Mouse (Mus musculus) neural tube, embryonic 11.5 days (tissue): ENCODE results near the gene Foxn3. TPM values are rescaled to one million over a fixed set of nuclear protein-coding genes. Genes with fewer than 3 reads are reported as not detected.

Source experiments
- ATAC-seq: fragments of 200-750 bp; cut with Nextera tagmentation; 2 replicates; pipeline ENCODE4 v1.8.0; 2017; ENCODE audit warnings: moderate number of reproducible peaks, mild to moderate bottlenecking, moderate TSS enrichment, moderate library complexity; ENCODE audit not compliant: insufficient read depth, low FRiP score, low TSS enrichment
- DNase-seq: peaks from one replicate; pipeline ENCODE4 v3.0.0-alpha.2; 2015; ENCODE audit warnings: low spot score
- H3K27ac ChIP-seq: fragments of 300-500 bp; sonication (generic); 2 replicates; pipeline ENCODE4 v1.5.1; 2014; ENCODE audit warnings: low read depth, mild to moderate bottlenecking, low read length
- H3K27me3 ChIP-seq: fragments of 300-500 bp; sonication (generic); 2 replicates; pipeline ENCODE4 v1.6.1; 2014; ENCODE audit warnings: mild to moderate bottlenecking, low read length, mixed read lengths; ENCODE audit not compliant: control insufficient read depth, insufficient read depth
- H3K36me3 ChIP-seq: fragments of 300-500 bp; sonication (generic); 2 replicates; pipeline ENCODE4 v1.6.1; 2014; ENCODE audit warnings: mild to moderate bottlenecking, low read length, moderate library complexity, mixed read lengths; ENCODE audit not compliant: control insufficient read depth, insufficient read depth
- H3K4me1 ChIP-seq: fragments of 300-500 bp; sonication (generic); 2 replicates; pipeline ENCODE4 v1.6.1; 2014; ENCODE audit warnings: low read length, mixed read lengths; ENCODE audit not compliant: control insufficient read depth, insufficient read depth
- H3K4me2 ChIP-seq: fragments of 300-500 bp; sonication (generic); 2 replicates; pipeline ENCODE4 v1.6.1; 2014; ENCODE audit warnings: low read depth, mild to moderate bottlenecking, moderate library complexity
- H3K4me3 ChIP-seq: fragments of 300-500 bp; sonication (generic); 2 replicates; pipeline ENCODE4 v1.5.1; 2014; ENCODE audit warnings: low read depth, low read length
- H3K9ac ChIP-seq: fragments of 300-500 bp; sonication (generic); 2 replicates; pipeline ENCODE4 v1.6.1; 2014; ENCODE audit warnings: mild to moderate bottlenecking, low read length
- H3K9me3 ChIP-seq: fragments of 300-500 bp; sonication (generic); 2 replicates; pipeline ENCODE4 v1.6.1; 2016; ENCODE audit warnings: low read length; ENCODE audit not compliant: control insufficient read depth
- WGBS: fragments of 180-500 bp; shearing (Covaris S2); extraction: QIAGEN DNeasy Blood & Tissue Kit; methylation state at CpG from one replicate; pipeline ENCODE4 v1.1.7; 2014; 5-methylcytosine and 5-hydroxymethylcytosine counted together
- polyA plus RNA-seq: library from polyadenylated mRNA; unstranded; fragments of >200 nt; fragmentation: Nextera tagmentation; extraction: Ambion mirVana; gene quantifications from 2 replicates; pipeline ENCODE4 v1.2.1, GENCODE M21; 2014

The Foxn3 gene
- polyA plus RNA-seq, 1 experiment from 2014 or later = 85.8 TPM

GRCm38 (mm10) chr12:99227313-99227952, 335.9 kb downstream of the Foxn3 start:
- H3K27me3 ChIP-seq = no peaks in the 10 kb centered on the region
- peaks cover 35% of the 10 kb centered on the region for H3K4me1 ChIP-seq
- DNase-seq = no peak
- H3K4me3 ChIP-seq = no peak overlapping the region
- no peak for ATAC-seq
- 83% methylated on average over 6 of the region's 6 CpGs for WGBS
- no peaks in the 10 kb centered on the region for H3K36me3 ChIP-seq
- no peak overlapping the region for H3K27ac ChIP-seq
- H3K4me2 ChIP-seq = no peak overlapping the region
- no peaks in the 10 kb centered on the region for H3K9me3 ChIP-seq
- H3K9ac ChIP-seq = no peak overlapping the region

- Histone ChIP-seq H3K4me2 (no peak overlapping the region), H3K9ac (no peak overlapping the region), H3K9me3 (no peaks in the 10 kb centered on the region), H3K36me3 (no peaks in the 10 kb centered on the region), H3K27ac (no peak overlapping the region), H3K4me3 (no peak overlapping the region), H3K4me1 (peaks cover 40% of the 10 kb centered on the region), H3K27me3 (no peaks in the 10 kb centered on the region)
- 62% methylated on average over 13 of the region's 13 CpGs for WGBS
- DNase-seq = no peak
- no peak for ATAC-seq
Measured at GRCm38 (mm10) chr12:99224863-99225603, 338.3 kb downstream of the Foxn3 start.

- no peaks in the 10 kb centered on the region for H3K36me3 ChIP-seq
- peak overlapping the region; percentile 58 for H3K27ac ChIP-seq
- 38% methylated on average over 15 of the region's 15 CpGs for WGBS
- no peaks in the 10 kb centered on the region for H3K27me3 ChIP-seq
- ATAC-seq (peak; percentile 48; the same call in 1 of the 2 replicates), DNase-seq (peak; percentile 35)
- H3K4me1 ChIP-seq = peaks cover 38% of the 10 kb centered on the region
- H3K9me3 ChIP-seq = no peaks in the 10 kb centered on the region
- H3K4me2 ChIP-seq = no peak overlapping the region; the same call in 1 of the 2 replicates
- 0 out of 2 replicates have a peak overlapping the region, but pooled peaks have one; percentile 8 for H3K9ac ChIP-seq
- no peak overlapping the region for H3K4me3 ChIP-seq
Measured at GRCm38 (mm10) chr12:99221087-99221846, 342.1 kb downstream of the Foxn3 start.

- Histone ChIP-seq H3K9me3 (no peaks in the 10 kb centered on the region), H3K27ac (no peak overlapping the region), H3K9ac (no peak overlapping the region), H3K27me3 (no peaks in the 10 kb centered on the region), H3K36me3 (no peaks in the 10 kb centered on the region), H3K4me2 (no peak overlapping the region), H3K4me1 (peaks cover 42% of the 10 kb centered on the region), H3K4me3 (no peak overlapping the region)
- peak; percentile 83 for ATAC-seq
- DNase-seq = peak; percentile 91
- WGBS = 20% methylated on average over 8 of the region's 8 CpGs
Measured at GRCm38 (mm10) chr12:99220333-99220732, 343.0 kb downstream of the Foxn3 start.

- Histone ChIP-seq H3K4me1 (peaks cover 42% of the 10 kb centered on the region), H3K27ac (no peak overlapping the region), H3K9me3 (no peaks in the 10 kb centered on the region), H3K4me3 (no peak overlapping the region), H3K36me3 (no peaks in the 10 kb centered on the region), H3K27me3 (no peaks in the 10 kb centered on the region), H3K4me2 (no peak overlapping the region), H3K9ac (no peak overlapping the region)
- DNase-seq (no peak), ATAC-seq (no peak)
- 48% methylated on average over 5 of the region's 5 CpGs for WGBS
Measured at GRCm38 (mm10) chr12:99219812-99220211, 343.6 kb downstream of the Foxn3 start.

GRCm38 (mm10) chr12:99217145-99217698, 346.2 kb downstream of the Foxn3 start:
- no peak overlapping the region for H3K27ac ChIP-seq
- ATAC-seq (no peak), DNase-seq (no peak)
- no peak overlapping the region for H3K4me2 ChIP-seq
- H3K27me3 ChIP-seq = no peaks in the 10 kb centered on the region
- H3K9ac ChIP-seq = no peak overlapping the region
- peaks cover 36% of the 10 kb centered on the region for H3K4me1 ChIP-seq
- H3K4me3 ChIP-seq = no peak overlapping the region
- no peaks in the 10 kb centered on the region for H3K36me3 ChIP-seq
- no peaks in the 10 kb centered on the region for H3K9me3 ChIP-seq
- WGBS = 86% methylated on average over 7 of the region's 7 CpGs

GRCm38 (mm10) chr12:99216341-99216761, 347.0 kb downstream of the Foxn3 start:
- ATAC-seq (no peak), DNase-seq (no peak)
- Histone ChIP-seq H3K27ac (0 out of 2 replicates have a peak overlapping the region, but pooled peaks have one; percentile 23), H3K36me3 (no peaks in the 10 kb centered on the region), H3K27me3 (no peaks in the 10 kb centered on the region), H3K9me3 (no peaks in the 10 kb centered on the region), H3K4me1 (peaks cover 28% of the 10 kb centered on the region), H3K4me2 (no peak overlapping the region), H3K9ac (peak overlapping the region; percentile 31; the same call in 1 of the 2 replicates), H3K4me3 (no peak overlapping the region)
- WGBS = 50% methylated on average over 5 of the region's 5 CpGs

- ATAC-seq (no peak), DNase-seq (no peak)
- 69% methylated on average over 11 of the region's 11 CpGs for WGBS
- H3K9ac ChIP-seq = no peak overlapping the region
- H3K4me1 ChIP-seq = peaks cover 22% of the 10 kb centered on the region
- H3K27ac ChIP-seq = 0 out of 2 replicates have a peak overlapping the region, but pooled peaks have one; percentile 23
- H3K36me3 ChIP-seq = no peaks in the 10 kb centered on the region
- H3K9me3 ChIP-seq = no peaks in the 10 kb centered on the region
- no peaks in the 10 kb centered on the region for H3K27me3 ChIP-seq
- H3K4me3 ChIP-seq = no peak overlapping the region
- no peak overlapping the region for H3K4me2 ChIP-seq
Measured at GRCm38 (mm10) chr12:99215521-99216255, 347.7 kb downstream of the Foxn3 start.
